Mouse (Mus musculus): ENCODE measurements around the gene Sox3.

- TF ChIP-seq CTCF (IDR thresholded peaks at IDR 0.05; ENCODE audit: control insufficient read depth, insufficient read depth, insufficient replicate concordance, low read depth, low read length), result no peak
- TF ChIP-seq POLR2A (IDR thresholded peaks at IDR 0.05; ENCODE audit: control insufficient read depth, low read depth, low read length), result no peak
These were observed 702 bp upstream of the Sox3 start for GRCm38 (mm10) chrX:60893720-60894543.

Data from testis, adult 2 months (tissue).